Mouse (Mus musculus): Measurements from ENCODE around the gene Ust. TPM values are rescaled to one million over a fixed set of nuclear protein-coding genes. Genes with fewer than 3 reads are reported as not detected.

The Ust gene
- total and polyA plus RNA-seq, 3 experiments, result 0.11 TPM; not detected in 2

DNA sequence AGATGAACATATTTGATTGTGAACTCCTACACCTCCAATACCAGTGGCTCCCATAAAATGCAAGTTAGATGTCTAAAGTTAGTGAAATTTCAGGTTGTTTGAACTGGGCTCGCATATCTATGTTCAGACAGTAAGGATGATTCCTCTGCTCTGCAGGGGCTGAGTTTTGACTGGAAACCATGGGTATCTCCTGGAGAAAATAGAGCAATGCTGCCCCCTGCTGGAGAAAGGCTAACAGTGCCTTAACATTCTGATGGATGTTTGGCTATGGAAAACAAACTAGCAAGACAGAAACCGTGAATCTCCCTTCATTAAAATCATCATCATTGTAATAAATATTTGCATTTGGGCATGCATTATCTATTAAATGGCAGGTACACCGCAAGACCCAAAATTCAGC is 278.4 kb downstream of the Ust start:
- no peak for TF ChIP-seq POLR2AphosphoS5 (IDR thresholded peaks at IDR 0.05; ENCODE audit: insufficient replicate concordance, low read depth, low read length)
- TF ChIP-seq CTCF (IDR thresholded peaks at IDR 0.05; ENCODE audit: low read depth, low read length), result peak; percentile 58
- no peak for TF ChIP-seq GATA1 (IDR thresholded peaks at IDR 0.05; ENCODE audit: borderline replicate concordance, low read length)
- no peak for TF ChIP-seq GATA2 (IDR thresholded peaks at IDR 0.05; ENCODE audit: borderline replicate concordance, low read depth, low read length)
- no peak for TF ChIP-seq TAL1 (conservative IDR thresholded peaks at IDR 0.05; ENCODE audit: low read depth, low read length)
- Histone ChIP-seq H3K27me3 (ENCODE audit: insufficient read depth, low read length) (0 out of 2 replicates have a peak, but pooled peaks cover 3% of the 10 kb centered on the region), H3K36me3 (replicated peaks) (no peaks in the 10 kb centered on the region), H3K4me3 (ENCODE audit: low read depth, low read length) (no peak overlapping the region), H3K9me3 (replicated peaks) (no peaks in the 10 kb centered on the region), H3K4me1 (ENCODE audit: insufficient read depth, low read depth, low read length) (no peaks in the 10 kb centered on the region)
- ATAC-seq (ENCODE audit: extremely low read depth, insufficient number of reproducible peaks, low FRiP score, poor library complexity, severe bottlenecking) (peak; percentile 49; the same call in 1 of the 2 replicates), DNase-seq (ENCODE audit: low spot score) (peak; percentile 8)

DNA sequence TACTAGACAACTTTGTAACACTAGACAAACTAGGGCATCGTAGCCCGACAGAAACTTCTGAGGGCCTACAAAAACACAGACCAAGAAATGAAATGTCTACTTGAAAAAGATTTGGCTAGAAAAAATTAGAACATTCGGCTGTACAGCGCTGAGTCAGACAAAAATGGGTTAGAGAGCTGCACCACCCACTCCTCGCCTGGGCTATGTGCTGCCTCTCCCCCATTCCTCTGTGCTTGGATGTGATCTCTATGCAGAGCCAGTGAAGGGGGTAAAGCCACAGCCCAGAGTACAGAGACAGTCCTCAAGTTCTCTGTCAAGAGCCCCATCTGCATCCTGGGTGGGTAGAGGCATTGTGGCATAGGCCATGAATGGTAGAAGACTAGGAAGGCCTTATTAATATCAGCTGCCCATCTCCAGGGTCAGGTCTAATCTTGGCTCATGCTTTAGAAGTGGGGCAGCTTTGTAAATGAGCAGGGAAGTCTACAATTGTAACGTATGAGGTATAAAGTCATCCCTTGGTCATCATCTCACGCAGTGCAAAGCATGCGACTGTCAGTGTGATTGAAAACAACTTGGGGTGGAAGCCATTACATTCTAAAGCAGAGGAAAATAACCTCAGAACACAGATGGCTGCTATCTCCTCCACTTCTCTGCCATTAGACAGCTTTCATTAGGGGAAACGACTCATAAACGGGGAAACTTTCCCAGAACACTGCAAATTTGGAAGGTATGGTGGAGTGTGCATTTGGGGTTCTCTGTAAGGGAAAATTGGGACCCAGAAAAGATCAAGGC is 281.6 kb downstream of the Ust start:
- no peaks in the 10 kb centered on the region for H3K36me3 ChIP-seq (replicated peaks)
- no peaks in the 10 kb centered on the region for H3K4me1 ChIP-seq (ENCODE audit: insufficient read depth, low read depth, low read length)
- DNase-seq (ENCODE audit: low spot score) (no peak), ATAC-seq (ENCODE audit: extremely low read depth, insufficient number of reproducible peaks, low FRiP score, poor library complexity, severe bottlenecking) (no peak)
- H3K27me3 ChIP-seq (ENCODE audit: insufficient read depth, low read length), result no peaks in the 10 kb centered on the region
- no peaks in the 10 kb centered on the region for H3K9me3 ChIP-seq (replicated peaks)
- H3K4me3 ChIP-seq (ENCODE audit: low read depth, low read length), result no peak overlapping the region
- TF ChIP-seq GATA1 (IDR thresholded peaks at IDR 0.05; ENCODE audit: borderline replicate concordance, low read length) (no peak), TAL1 (conservative IDR thresholded peaks at IDR 0.05; ENCODE audit: low read depth, low read length) (no peak), GATA2 (IDR thresholded peaks at IDR 0.05; ENCODE audit: borderline replicate concordance, low read depth, low read length) (no peak)

GRCm38 (mm10) chr10:8233148-8233901 is 285.3 kb downstream of the Ust start:
- Histone ChIP-seq H3K4me1 (ENCODE audit: insufficient read depth, low read depth, low read length) (no peaks in the 10 kb centered on the region), H3K4me3 (ENCODE audit: low read depth, low read length) (no peak overlapping the region), H3K9me3 (replicated peaks) (no peaks in the 10 kb centered on the region), H3K36me3 (replicated peaks) (no peaks in the 10 kb centered on the region), H3K27me3 (ENCODE audit: insufficient read depth, low read length) (no peaks in the 10 kb centered on the region)
- TF ChIP-seq POLR2AphosphoS5 (IDR thresholded peaks at IDR 0.05; ENCODE audit: insufficient replicate concordance, low read depth, low read length) (no peak), GATA1 (IDR thresholded peaks at IDR 0.05; ENCODE audit: borderline replicate concordance, low read length) (no peak), GATA2 (IDR thresholded peaks at IDR 0.05; ENCODE audit: borderline replicate concordance, low read depth, low read length) (no peak), TAL1 (conservative IDR thresholded peaks at IDR 0.05; ENCODE audit: low read depth, low read length) (no peak), CTCF (IDR thresholded peaks at IDR 0.05; ENCODE audit: low read depth, low read length) (no peak)
- ATAC-seq (ENCODE audit: extremely low read depth, insufficient number of reproducible peaks, low FRiP score, poor library complexity, severe bottlenecking) (no peak), DNase-seq (ENCODE audit: low spot score) (no peak)

- no peak for ATAC-seq (ENCODE audit: extremely low read depth, insufficient number of reproducible peaks, low FRiP score, poor library complexity, severe bottlenecking)
- TF ChIP-seq TAL1 (conservative IDR thresholded peaks at IDR 0.05; ENCODE audit: low read depth, low read length) (no peak), POLR2AphosphoS5 (IDR thresholded peaks at IDR 0.05; ENCODE audit: insufficient replicate concordance, low read depth, low read length) (no peak), CTCF (IDR thresholded peaks at IDR 0.05; ENCODE audit: low read depth, low read length) (no peak), GATA1 (IDR thresholded peaks at IDR 0.05; ENCODE audit: borderline replicate concordance, low read length) (no peak)
- H3K4me3 ChIP-seq (ENCODE audit: low read depth, low read length), result no peak overlapping the region
- no peak for DNase-seq (ENCODE audit: low spot score)
- H3K27me3 ChIP-seq (ENCODE audit: insufficient read depth, low read length), result no peaks in the 10 kb centered on the region
- H3K9me3 ChIP-seq (replicated peaks), result no peaks in the 10 kb centered on the region
- H3K36me3 ChIP-seq (replicated peaks), result no peaks in the 10 kb centered on the region
- no peaks in the 10 kb centered on the region for H3K4me1 ChIP-seq (ENCODE audit: insufficient read depth, low read depth, low read length)
Observed at GRCm38 (mm10) chr10:8232535-8232934, 286.1 kb downstream of the Ust start.

GRCm38 (mm10) chr10:8228375-8228743 is 290.3 kb downstream of the Ust start:
- Histone ChIP-seq H3K36me3 (replicated peaks) (no peaks in the 10 kb centered on the region), H3K4me3 (ENCODE audit: low read depth, low read length) (no peak overlapping the region), H3K27me3 (ENCODE audit: insufficient read depth, low read length) (no peaks in the 10 kb centered on the region), H3K9me3 (replicated peaks) (no peaks in the 10 kb centered on the region), H3K4me1 (ENCODE audit: insufficient read depth, low read depth, low read length) (no peaks in the 10 kb centered on the region)
- TF ChIP-seq CTCF (IDR thresholded peaks at IDR 0.05; ENCODE audit: low read depth, low read length), result no peak
- TF ChIP-seq TAL1 (conservative IDR thresholded peaks at IDR 0.05; ENCODE audit: low read depth, low read length), result no peak
- no peak for TF ChIP-seq GATA2 (IDR thresholded peaks at IDR 0.05; ENCODE audit: borderline replicate concordance, low read depth, low read length)
- no peak for TF ChIP-seq POLR2AphosphoS5 (IDR thresholded peaks at IDR 0.05; ENCODE audit: insufficient replicate concordance, low read depth, low read length)
- no peak for TF ChIP-seq GATA1 (IDR thresholded peaks at IDR 0.05; ENCODE audit: borderline replicate concordance, low read length)
- no peak for DNase-seq (ENCODE audit: low spot score)
- ATAC-seq (ENCODE audit: extremely low read depth, insufficient number of reproducible peaks, low FRiP score, poor library complexity, severe bottlenecking), result no peak

GRCm38 (mm10) chr10:8227705-8228374 is 290.8 kb downstream of the Ust start:
- no peaks in the 10 kb centered on the region for H3K9me3 ChIP-seq (replicated peaks)

More at GRCm38 (mm10) chr10:8227705-8228374, 290.8 kb downstream of the Ust start:
- H3K4me1 ChIP-seq (ENCODE audit: insufficient read depth, low read depth, low read length), result no peaks in the 10 kb centered on the region
- ATAC-seq (ENCODE audit: extremely low read depth, insufficient number of reproducible peaks, low FRiP score, poor library complexity, severe bottlenecking), result no peak
- H3K27me3 ChIP-seq (ENCODE audit: insufficient read depth, low read length), result no peaks in the 10 kb centered on the region
- no peaks in the 10 kb centered on the region for H3K36me3 ChIP-seq (replicated peaks)
- DNase-seq (ENCODE audit: low spot score), result no peak
- H3K4me3 ChIP-seq (ENCODE audit: low read depth, low read length), result no peak overlapping the region
- TF ChIP-seq POLR2AphosphoS5 (IDR thresholded peaks at IDR 0.05; ENCODE audit: insufficient replicate concordance, low read depth, low read length) (no peak), CTCF (IDR thresholded peaks at IDR 0.05; ENCODE audit: low read depth, low read length) (no peak), GATA2 (IDR thresholded peaks at IDR 0.05; ENCODE audit: borderline replicate concordance, low read depth, low read length) (no peak), TAL1 (conservative IDR thresholded peaks at IDR 0.05; ENCODE audit: low read depth, low read length) (no peak), GATA1 (IDR thresholded peaks at IDR 0.05; ENCODE audit: borderline replicate concordance, low read length) (no peak)

Measured in G1E (cell line).